Mouse (Mus musculus): ENCODE measurements around the gene Fam71e2.
"Not testable (repeated sequence)": the region's sequence is repeated elsewhere in the genome, so short reads cannot be mapped to it uniquely, and the experiment has no call there.

Gene Fam71e2

DNA sequence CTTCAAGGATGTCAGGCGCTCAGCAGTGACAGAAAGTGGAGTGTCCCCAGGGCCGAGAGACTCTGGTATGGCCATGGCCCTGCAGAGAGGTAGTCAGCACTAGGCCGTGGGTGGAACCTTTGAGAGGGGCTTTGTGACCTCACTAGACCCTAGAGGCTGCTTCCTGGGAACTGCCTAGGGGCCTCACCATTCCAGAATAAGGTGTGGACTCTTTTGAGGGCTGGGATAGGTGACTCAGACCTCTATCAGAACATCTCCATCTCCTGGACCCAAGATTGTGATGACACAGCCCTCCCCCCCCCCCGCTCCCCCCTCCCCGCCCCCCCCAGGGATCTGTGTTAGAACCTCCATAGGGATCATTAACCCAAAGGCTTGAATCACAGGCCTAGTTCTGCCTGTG is at the start of gene Fam71e2:
Fam71e2 (minus strand) TSS at position 101 of the 400 bp plus-strand sequence.
- DNase-seq (ENCODE audit: low read depth, low spot score) = no peak

GRCm38 (mm10) chr7:4816559-4816958 is 45.5 kb upstream of the Fam71e2 start:
- no peak for DNase-seq (ENCODE audit: low read depth, low spot score)

GRCm38 (mm10) chr7:4813105-4813791 is 42.1 kb upstream of the Fam71e2 start:
- DNase-seq (ENCODE audit: low read depth, low spot score) = no peak

- peak; percentile 100 for DNase-seq (ENCODE audit: low read depth, low spot score)
Observed at GRCm38 (mm10) chr7:4812303-4813104, 41.4 kb upstream of the Fam71e2 start, which contains the start of gene Ube2s. Gene Ube2s, minus strand, starts transcription at chr7:4812590.

DNA sequence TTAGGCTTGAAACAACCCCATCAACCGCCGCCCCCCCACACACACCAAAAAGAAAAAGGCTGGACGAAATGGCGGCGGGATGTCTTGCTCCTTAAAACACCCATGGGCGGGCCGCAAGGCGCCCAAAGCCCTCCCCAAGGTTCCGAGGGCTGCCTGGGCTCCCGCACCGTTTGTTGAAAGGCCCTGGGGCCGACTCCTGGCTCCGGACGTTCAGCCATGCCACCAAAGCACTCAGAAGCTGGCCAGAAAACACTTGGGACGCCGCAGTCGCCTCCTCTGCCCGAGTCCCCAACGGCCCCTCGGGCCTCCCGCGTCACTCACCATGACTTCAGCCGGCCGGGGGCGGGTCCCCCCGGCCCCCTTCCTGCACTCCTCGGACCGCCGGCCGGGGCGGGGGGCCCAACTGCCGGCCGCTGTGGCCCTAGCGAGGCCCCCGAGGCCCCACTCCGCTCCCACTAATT is 40.8 kb upstream of the Fam71e2 start:
- DNase-seq (ENCODE audit: low read depth, low spot score) = no peak

- DNase-seq (ENCODE audit: low read depth, low spot score) = not testable (repeated sequence)
Observed at GRCm38 (mm10) chr7:4811131-4811530, 40.0 kb upstream of the Fam71e2 start.

- no peak for DNase-seq (ENCODE audit: low read depth, low spot score)
Observed at GRCm38 (mm10) chr7:4806716-4807115, 35.6 kb upstream of the Fam71e2 start.

GRCm38 (mm10) chr7:4802247-4802646 is 31.1 kb upstream of the Fam71e2 start:
- no peak for DNase-seq (ENCODE audit: low read depth, low spot score)

GRCm38 (mm10) chr7:4795767-4796433 is 24.8 kb upstream of the Fam71e2 start:
- no peak for DNase-seq (ENCODE audit: low read depth, low spot score)

DNA sequence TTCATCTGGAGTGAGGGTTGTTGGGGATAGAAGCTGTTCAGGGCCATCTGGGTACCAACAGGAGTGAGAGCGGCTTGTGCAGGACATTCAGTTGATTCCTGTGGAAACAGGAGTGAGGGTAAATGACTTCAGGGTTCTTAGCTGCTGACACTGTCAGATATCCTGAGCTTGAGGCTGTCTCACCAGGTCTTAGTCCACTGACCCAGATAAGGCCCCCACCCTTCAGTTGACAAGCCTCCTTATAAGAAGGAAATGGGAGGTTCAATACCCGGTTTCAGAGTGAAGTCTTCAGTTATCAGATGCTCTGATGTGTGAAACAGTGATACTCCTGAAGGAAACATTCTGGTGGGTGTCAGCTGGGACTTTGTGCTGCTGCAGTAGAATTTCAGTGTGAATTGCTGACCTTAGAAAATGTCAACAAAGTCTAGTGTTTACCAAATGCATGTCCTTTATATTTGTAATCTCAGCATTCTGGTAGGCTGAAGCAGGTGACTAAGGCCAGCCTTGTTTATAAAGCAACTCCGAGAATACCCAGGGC is 23.6 kb upstream of the Fam71e2 start:
- no peak for DNase-seq (ENCODE audit: low read depth, low spot score)

- DNase-seq (ENCODE audit: low read depth, low spot score) = no peak
Observed at GRCm38 (mm10) chr7:4793674-4794073, 22.6 kb upstream of the Fam71e2 start.

- DNase-seq (ENCODE audit: low read depth, low spot score) = not testable (repeated sequence)
Observed at GRCm38 (mm10) chr7:4793248-4793647, 22.1 kb upstream of the Fam71e2 start.

DNA sequence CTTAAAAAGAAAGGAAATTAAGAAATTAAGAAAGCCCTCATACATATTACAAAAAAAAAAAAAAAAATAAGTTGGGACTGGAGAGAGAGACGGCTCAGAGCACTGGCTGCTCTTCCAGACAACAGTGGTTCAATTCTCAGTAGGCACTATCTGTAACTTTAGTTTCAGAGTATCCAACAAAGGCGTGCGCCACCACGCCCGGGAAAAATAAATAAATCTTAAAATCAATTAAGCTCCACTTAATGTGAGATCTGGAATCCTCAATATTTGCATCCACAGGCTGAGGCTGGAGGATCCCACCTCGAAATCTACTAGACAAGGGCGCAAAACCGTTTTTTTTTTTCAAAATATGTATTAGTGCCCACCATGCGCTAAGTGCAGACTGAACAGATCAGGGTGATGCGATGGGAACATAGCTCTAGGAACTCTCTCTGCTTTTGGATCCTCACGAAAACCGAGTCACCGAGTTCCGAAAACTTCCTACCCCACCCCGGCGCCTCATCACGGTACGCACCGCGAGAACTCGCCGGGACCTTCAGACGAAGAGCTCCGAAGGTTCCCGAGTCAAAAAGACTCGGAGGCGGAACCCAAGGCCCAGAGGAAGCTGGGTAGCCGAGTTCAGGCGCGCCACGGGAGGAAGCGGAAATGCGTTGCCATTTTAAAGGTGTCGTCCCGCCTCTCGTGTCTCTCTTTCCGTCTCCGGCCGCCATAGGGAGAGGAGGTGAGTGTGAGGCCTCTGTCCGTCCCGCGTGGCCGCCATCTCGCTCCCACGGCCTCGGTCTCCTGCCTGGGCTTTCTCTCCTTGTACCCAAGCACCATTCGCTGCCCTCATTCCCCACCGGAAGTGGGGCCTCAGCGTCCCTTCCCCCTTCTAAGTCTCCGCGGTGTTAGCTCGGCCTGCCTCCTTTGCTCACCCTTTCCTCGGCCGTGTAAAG is 21.4 kb upstream of the Fam71e2 start, which contains the start of gene Rpl28:
Rpl28 (plus strand) TSS at position 597 of the 935 bp plus-strand sequence.
- DNase-seq (ENCODE audit: low read depth, low spot score) = peak; percentile 94

GRCm38 (mm10) chr7:4789436-4789935 is 18.4 kb upstream of the Fam71e2 start, which contains the start of gene Tmem238:
Gene Tmem238, minus strand, starts transcription at chr7:4789656.
- DNase-seq (ENCODE audit: low read depth, low spot score) = no peak

DNA sequence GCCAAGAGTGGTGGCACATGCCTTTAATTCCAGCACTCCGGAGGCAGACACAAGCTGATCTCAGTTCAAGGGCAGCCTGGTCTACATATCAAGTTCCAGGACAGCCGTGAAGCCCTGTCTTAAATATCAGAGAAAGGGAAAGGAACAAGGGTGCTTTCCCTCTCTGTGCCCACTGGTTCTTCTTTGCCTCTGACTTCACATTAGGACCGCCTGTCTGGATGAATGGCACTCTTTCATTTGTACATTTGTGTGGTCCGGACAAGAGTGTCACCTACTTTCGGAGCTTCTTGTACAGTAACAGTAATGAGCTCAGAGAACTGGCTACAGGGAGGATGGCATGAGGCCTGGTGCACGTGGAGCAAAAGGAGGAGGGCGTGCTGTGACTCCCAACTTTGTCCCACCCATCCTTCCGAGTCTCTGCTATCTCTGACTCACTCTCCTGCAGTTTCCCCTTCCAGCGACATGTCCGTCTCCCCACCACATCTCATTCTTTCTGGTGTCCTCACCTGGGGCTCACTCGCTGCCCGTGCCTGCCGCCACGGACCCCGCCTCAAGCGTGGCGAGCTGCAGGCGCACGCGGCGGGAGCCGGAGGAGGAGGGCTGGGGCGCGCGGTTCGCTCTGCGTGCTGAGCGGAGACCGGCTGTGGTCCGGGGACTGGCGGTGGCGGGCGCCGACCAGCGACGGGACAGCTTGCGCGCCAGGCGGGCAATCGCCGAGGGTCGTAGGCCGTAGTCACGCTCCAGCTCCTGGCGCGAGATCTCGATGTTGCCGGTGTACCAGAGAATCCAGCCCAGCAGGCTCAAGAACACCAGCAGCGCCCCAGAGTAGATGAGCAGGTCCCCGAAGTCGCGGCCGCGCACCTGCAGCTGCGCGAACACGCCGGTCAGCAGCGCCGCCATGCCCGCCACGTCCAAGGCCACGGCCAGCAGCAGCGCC is 17.7 kb upstream of the Fam71e2 start:
- DNase-seq (ENCODE audit: low read depth, low spot score) = no peak

DNA sequence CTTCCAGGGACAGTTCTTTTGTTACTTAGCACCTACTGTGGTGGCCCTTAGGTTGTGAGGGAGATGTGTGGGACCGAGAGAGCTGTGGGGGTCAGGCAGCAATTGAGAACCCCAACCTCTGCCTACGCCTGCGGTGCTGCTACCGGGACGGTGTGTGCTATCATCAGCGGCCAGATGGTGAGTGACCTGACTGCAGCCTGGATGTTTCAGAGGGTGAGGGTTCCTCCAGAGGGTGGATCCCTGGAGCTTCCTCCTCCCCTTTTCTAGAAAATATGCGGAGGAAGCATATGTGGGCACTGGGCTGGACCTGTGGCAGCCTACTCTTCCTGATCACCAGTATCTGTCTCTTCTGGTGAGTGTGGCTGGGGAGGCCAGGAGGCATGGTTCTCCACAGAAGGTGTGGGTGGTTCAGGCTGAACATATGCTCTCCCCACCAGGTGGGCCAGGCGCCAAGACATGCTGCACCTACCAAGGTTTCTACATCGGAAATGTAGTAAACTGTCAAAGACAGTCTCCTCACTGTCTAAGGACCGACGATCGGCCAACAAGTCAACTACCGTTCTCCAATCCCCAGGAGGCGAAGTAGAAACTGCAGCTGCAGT is 12.7 kb upstream of the Fam71e2 start:
- DNase-seq (ENCODE audit: low read depth, low spot score) = no peak

DNA sequence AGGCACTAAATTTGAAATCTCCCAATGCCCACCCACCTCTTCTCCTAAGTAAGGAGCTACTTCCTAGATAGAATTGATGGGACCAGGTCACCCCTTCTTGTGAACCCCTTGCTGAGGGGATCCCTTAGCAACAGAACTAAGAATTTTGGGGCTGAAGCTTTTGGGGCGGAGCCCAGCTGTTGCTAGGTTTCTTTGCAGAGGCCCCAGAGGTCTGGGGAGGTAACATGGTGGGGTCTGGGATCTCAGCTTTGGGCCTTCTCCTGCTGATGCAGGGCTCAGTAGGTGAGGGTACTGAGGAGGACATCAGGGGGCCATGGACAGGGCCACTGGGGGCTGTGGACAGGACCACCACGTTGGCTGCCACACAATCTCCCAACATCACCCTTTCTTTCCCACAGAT is 11.7 kb upstream of the Fam71e2 start, which contains the start of the genes Il11 and Tmem190:
Il11 (minus strand) TSS at position 101 of the 400 bp plus-strand sequence.
Tmem190 (plus strand) TSS at position 179 of the 400 bp plus-strand sequence.
- DNase-seq (ENCODE audit: low read depth, low spot score) = no peak

- no peak for DNase-seq (ENCODE audit: low read depth, low spot score)
Observed at GRCm38 (mm10) chr7:4782130-4782529, 11.0 kb upstream of the Fam71e2 start.

DNA sequence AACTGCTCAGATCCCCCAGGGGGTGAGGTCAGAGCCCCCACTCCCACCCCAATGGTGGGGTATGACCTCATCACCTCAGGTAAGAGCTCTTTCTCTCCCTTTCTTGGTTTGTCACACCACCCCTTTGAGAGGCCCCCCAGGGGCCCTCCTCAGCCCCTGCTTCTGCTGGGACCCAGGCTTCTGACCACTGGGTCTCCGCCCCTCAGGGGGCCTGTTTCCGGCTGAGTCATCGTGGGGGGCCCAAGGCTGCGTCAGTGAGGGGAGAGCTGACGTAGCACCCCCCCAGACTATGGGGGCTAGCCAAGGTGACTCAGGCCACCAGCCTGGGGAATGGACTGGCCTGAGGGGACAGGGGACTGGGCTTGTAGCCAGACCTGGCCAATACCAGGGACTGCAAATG is 8.8 kb upstream of the Fam71e2 start:
- no peak for DNase-seq (ENCODE audit: low read depth, low spot score)
